In genomic region chr19:5647791-5648190, GRCm38 (mm10) we compare ENCODE assay signal across 9 mouse cellular contexts. TPM values are rescaled to one million over a fixed set of nuclear protein-coding genes. Genes with fewer than 3 reads are reported as not detected.
DNase-seq lines count a peak whose midpoint lies in the region; ATAC-seq and TF ChIP-seq lines count a peak whose summit lies in the region.
"Had no signal": no experiment of that assay in that cellular context is flagged by ENCODE, and none has a peak within 500 bp of the region (broad histone marks: within the 10 kb centered on the region; RNA-seq: fewer than 3 reads in every experiment).

No protein-coding gene starts in this region.

- no peak for ATAC-seq in liver, embryonic 11.5 days (replicated peaks; ENCODE audit: low FRiP score)
- no peak for ATAC-seq in hindbrain, postnatal 0 days
- ATAC-seq in midbrain, embryonic 15.5 days (replicated peaks): no peak

- H3K27me3 ChIP-seq in liver, embryonic 11.5 days (replicated peaks; ENCODE audit: control insufficient read depth, insufficient read depth, low read length): no peaks in the 10 kb centered on the region
- H3K27me3 ChIP-seq in hindbrain, postnatal 0 days (ENCODE audit: insufficient read depth, low read length): no peaks in the 10 kb centered on the region
- no peaks in the 10 kb centered on the region for H3K27me3 ChIP-seq in midbrain, embryonic 15.5 days (replicated peaks)

- no peak overlapping the region; the same call in 1 of the 2 replicates for H3K4me2 ChIP-seq in liver, embryonic 11.5 days
- no peak overlapping the region for H3K4me2 ChIP-seq in hindbrain, postnatal 0 days (ENCODE audit: low read depth, low read length)
- H3K4me2 ChIP-seq in midbrain, embryonic 15.5 days: no peak overlapping the region

- peaks cover 27% of the 10 kb centered on the region for H3K4me1 ChIP-seq in liver, embryonic 11.5 days (replicated peaks; ENCODE audit: control insufficient read depth, insufficient read depth, low read length)
- H3K4me1 ChIP-seq in hindbrain, postnatal 0 days (ENCODE audit: insufficient read depth, low read length): peaks cover 11% of the 10 kb centered on the region; the same call in 1 of the 2 replicates
- peaks cover 14% of the 10 kb centered on the region for H3K4me1 ChIP-seq in midbrain, embryonic 15.5 days

- peaks cover 54% of the 10 kb centered on the region for H3K36me3 ChIP-seq in liver, embryonic 11.5 days (ENCODE audit: control insufficient read depth, insufficient read depth, low read length)
- peaks cover 47% of the 10 kb centered on the region for H3K36me3 ChIP-seq in hindbrain, postnatal 0 days (ENCODE audit: insufficient read depth, low read length)
- H3K36me3 ChIP-seq in midbrain, embryonic 15.5 days (replicated peaks): peaks cover 45% of the 10 kb centered on the region

- TF ChIP-seq CTCF in hindbrain, postnatal 0 days (IDR thresholded peaks at IDR 0.05; ENCODE audit: low read depth): no peak

- H3K27ac ChIP-seq in liver, embryonic 11.5 days (ENCODE audit: low read depth, low read length): peak overlapping the region; percentile 75
- H3K27ac ChIP-seq in hindbrain, postnatal 0 days: peak overlapping the region; percentile 79
- peak overlapping the region; percentile 76 for H3K27ac ChIP-seq in midbrain, embryonic 15.5 days

- no peaks in the 10 kb centered on the region for H3K9me3 ChIP-seq in liver, embryonic 11.5 days (ENCODE audit: control insufficient read depth, low read length)
- no peaks in the 10 kb centered on the region for H3K9me3 ChIP-seq in hindbrain, postnatal 0 days (ENCODE audit: low read length)
- H3K9me3 ChIP-seq in midbrain, embryonic 15.5 days: no peaks in the 10 kb centered on the region

- H3K9ac ChIP-seq in liver, embryonic 11.5 days (ENCODE audit: low read depth, low read length): peak overlapping the region; percentile 39; the same call in 1 of the 2 replicates
- H3K9ac ChIP-seq in hindbrain, postnatal 0 days (replicated peaks; ENCODE audit: low read length): peak overlapping the region; percentile 25; the same call in 1 of the 2 replicates
- no peak overlapping the region for H3K9ac ChIP-seq in midbrain, embryonic 15.5 days

- WGBS in liver, embryonic 11.5 days: 91% methylated on average over 6 of the region's 6 CpGs
- 96% methylated on average over 6 of the region's 6 CpGs for WGBS in hindbrain, postnatal 0 days
- WGBS in midbrain, embryonic 15.5 days: 95% methylated on average over 6 of the region's 6 CpGs

- peak; percentile 91 for DNase-seq in heart, adult 11 months
- DNase-seq in heart, adult 8-10 months (ENCODE audit: low spot score): no peak
- DNase-seq in liver, embryonic 11.5 days (ENCODE audit: low spot score): no peak
- no peak for DNase-seq in liver
- DNase-seq in hindbrain, postnatal 0 days (ENCODE audit: low spot score): no peak
- DNase-seq in thymus, postnatal 36 days: no peak
- no peak for DNase-seq in adrenal gland, adult 8-10 months
- DNase-seq: gastrocnemius, postnatal 25 days had no signal

- H3K4me3 ChIP-seq in liver, embryonic 11.5 days (ENCODE audit: low read depth, low read length): no peak overlapping the region
- H3K4me3 ChIP-seq in hindbrain, postnatal 0 days (ENCODE audit: low read length): no peak overlapping the region
- H3K4me3 ChIP-seq in midbrain, embryonic 15.5 days: no peak overlapping the region

RNA-seq across cellular contexts. Expression of gene Rela, which starts 10.5 kb away (rescaled TPM):
- 10 to 100 TPM; 26.7 to 31.2 (median 28.5) TPM for total RNA-seq in heart, adult 8-10 months (2022)
- 57.1 and 57.7 TPM in 2 replicates for polyA plus RNA-seq in liver, embryonic 11.5 days (2014; fragmentation: Nextera tagmentation; extraction: Ambion mirVana)
- total RNA-seq in hindbrain, postnatal 0 days (2014; rRNA removed): 40.1 and 40.8 TPM in 2 replicates
- 30.3 and 33.1 TPM in 2 replicates for polyA plus RNA-seq in hindbrain, postnatal 0 days (2015; fragmentation: Nextera tagmentation; extraction: Ambion mirVana)
- 36.9 and 39.2 TPM in 2 replicates for polyA plus RNA-seq in midbrain, embryonic 15.5 days (2015; fragmentation: Nextera tagmentation; extraction: Ambion mirVana)
- total RNA-seq in adrenal gland, adult 8-10 months (2022): 100 to 1,000 TPM in 2 of 4 experiments, 10 to 100 TPM in 2; 90.0 to 114 (median 96.4) TPM

RNA-seq across cellular contexts. Expression of gene Sipa1, which starts 15.7 kb away (rescaled TPM):
- total RNA-seq in heart, adult 8-10 months (2022): 10 to 100 TPM; 14.9 to 23.5 (median 17.8) TPM
- polyA plus RNA-seq in liver, embryonic 11.5 days (2014; fragmentation: Nextera tagmentation; extraction: Ambion mirVana): 32.3 and 34.8 TPM in 2 replicates
- total RNA-seq in hindbrain, postnatal 0 days (2014; rRNA removed): 25.6 and 43.2 TPM in 2 replicates
- 18.7 and 18.8 TPM in 2 replicates for polyA plus RNA-seq in hindbrain, postnatal 0 days (2015; fragmentation: Nextera tagmentation; extraction: Ambion mirVana)
- polyA plus RNA-seq in midbrain, embryonic 15.5 days (2015; fragmentation: Nextera tagmentation; extraction: Ambion mirVana): 17.1 and 19.6 TPM in 2 replicates
- total RNA-seq in adrenal gland, adult 8-10 months (2022): 10 to 100 TPM; 40.3 to 76.9 (median 57.8) TPM

RNA-seq across cellular contexts. Expression of gene Kat5, which starts 37.8 kb away (rescaled TPM):
- 10 to 100 TPM; 23.1 to 38.7 (median 29.3) TPM for total RNA-seq in heart, adult 8-10 months (2022)
- 24.0 and 28.0 TPM in 2 replicates for polyA plus RNA-seq in liver, embryonic 11.5 days (2014; fragmentation: Nextera tagmentation; extraction: Ambion mirVana)
- total RNA-seq in hindbrain, postnatal 0 days (2014; rRNA removed): 95.2 and 163 TPM in 2 replicates
- polyA plus RNA-seq in hindbrain, postnatal 0 days (2015; fragmentation: Nextera tagmentation; extraction: Ambion mirVana): 72.0 and 74.0 TPM in 2 replicates
- 82.3 and 84.7 TPM in 2 replicates for polyA plus RNA-seq in midbrain, embryonic 15.5 days (2015; fragmentation: Nextera tagmentation; extraction: Ambion mirVana)
- total RNA-seq in adrenal gland, adult 8-10 months (2022): 10 to 100 TPM; 71.6 to 90.4 (median 76.6) TPM

RNA-seq across cellular contexts. Expression of gene Map3k11, which starts 40.8 kb away (rescaled TPM):
- 10 to 100 TPM; 22.1 to 24.1 (median 23.2) TPM for total RNA-seq in heart, adult 8-10 months (2022)
- 27.4 and 28.1 TPM in 2 replicates for polyA plus RNA-seq in liver, embryonic 11.5 days (2014; fragmentation: Nextera tagmentation; extraction: Ambion mirVana)
- total RNA-seq in hindbrain, postnatal 0 days (2014; rRNA removed): 20.6 and 20.7 TPM in 2 replicates
- polyA plus RNA-seq in hindbrain, postnatal 0 days (2015; fragmentation: Nextera tagmentation; extraction: Ambion mirVana): 10.0 and 10.7 TPM in 2 replicates
- polyA plus RNA-seq in midbrain, embryonic 15.5 days (2015; fragmentation: Nextera tagmentation; extraction: Ambion mirVana): 12.5 and 14.0 TPM in 2 replicates
- 10 to 100 TPM; 40.8 to 53.6 (median 46.3) TPM for total RNA-seq in adrenal gland, adult 8-10 months (2022)

RNA-seq across cellular contexts. Expression of gene Pcnx3, which starts 40.9 kb away (rescaled TPM):
- total RNA-seq in heart, adult 8-10 months (2022): 10 to 100 TPM; 18.0 to 21.9 (median 19.8) TPM
- polyA plus RNA-seq in liver, embryonic 11.5 days (2014; fragmentation: Nextera tagmentation; extraction: Ambion mirVana): 22.5 and 25.0 TPM in 2 replicates
- total RNA-seq in hindbrain, postnatal 0 days (2014; rRNA removed): 75.1 and 97.0 TPM in 2 replicates
- 16.8 and 17.2 TPM in 2 replicates for polyA plus RNA-seq in hindbrain, postnatal 0 days (2015; fragmentation: Nextera tagmentation; extraction: Ambion mirVana)
- 29.2 TPM in 2 replicates for polyA plus RNA-seq in midbrain, embryonic 15.5 days (2015; fragmentation: Nextera tagmentation; extraction: Ambion mirVana)
- total RNA-seq in adrenal gland, adult 8-10 months (2022): 100 to 1,000 TPM in 3 of 4 experiments, 10 to 100 TPM in 1; 95.1 to 183 (median 136) TPM
